Mouse (Mus musculus): ENCODE measurements at regions not wholly inside any gene's neighbourhood (a gene's known extent, or its start where the extent isn't known, plus 50 kb on each side); places are given as distances from the start of the nearest gene placed in this dataset.
A peak's percentile ranks its signal among the peaks of the same experiment; 100 is the strongest.

- no peak for DNase-seq (ENCODE audit: low spot score)
Measured at GRCm38 (mm10) chr12:54314153-54314552, 110.5 kb upstream of the Egln3 start.

GRCm38 (mm10) chr12:54313211-54313845, 109.7 kb upstream of the Egln3 start:
- DNase-seq (ENCODE audit: low spot score): peak; percentile 74

GRCm38 (mm10) chr12:54312522-54313210, 109.0 kb upstream of the Egln3 start:
- no peak for DNase-seq (ENCODE audit: low spot score)

- DNase-seq (ENCODE audit: low spot score): no peak
Measured at GRCm38 (mm10) chr12:54311896-54312521, 108.3 kb upstream of the Egln3 start.

GRCm38 (mm10) chr12:54309874-54310273, 106.2 kb upstream of the Egln3 start:
- no peak for DNase-seq (ENCODE audit: low spot score)

- no peak for DNase-seq (ENCODE audit: low spot score)
Measured at GRCm38 (mm10) chr12:54309219-54309618, 105.6 kb upstream of the Egln3 start.

- no peak for DNase-seq (ENCODE audit: low spot score)
Measured at GRCm38 (mm10) chr12:54305135-54305630, 101.5 kb upstream of the Egln3 start.

- no peak for DNase-seq (ENCODE audit: low spot score)
Measured at GRCm38 (mm10) chr12:54303746-54304145, 100.1 kb upstream of the Egln3 start.

- DNase-seq (ENCODE audit: low spot score): no peak
Measured at GRCm38 (mm10) chr12:54299506-54299905, 95.8 kb upstream of the Egln3 start.

- DNase-seq (ENCODE audit: low spot score): no peak
Measured at GRCm38 (mm10) chr12:54293248-54293647, 89.6 kb upstream of the Egln3 start.

- DNase-seq (ENCODE audit: low spot score): no peak
Measured at GRCm38 (mm10) chr12:54290311-54290710, 86.7 kb upstream of the Egln3 start.

- no peak for DNase-seq (ENCODE audit: low spot score)
Measured at GRCm38 (mm10) chr12:54288747-54289146, 85.1 kb upstream of the Egln3 start.

GRCm38 (mm10) chr12:54288041-54288502, 84.4 kb upstream of the Egln3 start:
- DNase-seq (ENCODE audit: low spot score): peak; percentile 69

GRCm38 (mm10) chr12:54286911-54287819, 83.5 kb upstream of the Egln3 start:
- DNase-seq (ENCODE audit: low spot score): peak; percentile 12

GRCm38 (mm10) chr12:54283646-54284045, 80.0 kb upstream of the Egln3 start:
- peak; percentile 57 for DNase-seq (ENCODE audit: low spot score)

GRCm38 (mm10) chr12:54283011-54283410, 79.4 kb upstream of the Egln3 start:
- DNase-seq (ENCODE audit: low spot score): no peak

- DNase-seq (ENCODE audit: low spot score): no peak
Measured at GRCm38 (mm10) chr12:54282281-54282921, 78.7 kb upstream of the Egln3 start.

GRCm38 (mm10) chr12:54280457-54280856, 76.8 kb upstream of the Egln3 start:
- no peak for DNase-seq (ENCODE audit: low spot score)

GRCm38 (mm10) chr12:54280001-54280400, 76.3 kb upstream of the Egln3 start:
- no peak for DNase-seq (ENCODE audit: low spot score)

- no peak for DNase-seq (ENCODE audit: low spot score)
Measured at GRCm38 (mm10) chr12:54276978-54277537, 73.4 kb upstream of the Egln3 start.

- no peak for DNase-seq (ENCODE audit: low spot score)
Measured at GRCm38 (mm10) chr12:54273506-54273905, 69.8 kb upstream of the Egln3 start.

Data from embryo, embryonic 10 days (tissue).